Mouse (Mus musculus) liver, adult 2 months (tissue): ENCODE data around the gene Kalrn. TPM values are rescaled to one million over a fixed set of nuclear protein-coding genes. Genes with fewer than 3 reads are reported as not detected.

Source experiments
- DNase-seq: peaks from one replicate; pipeline ENCODE4 v3.0.0-alpha.2; 2011; ENCODE audit warnings: low read depth, low spot score; ENCODE audit errors: extremely low read depth
- H3K27ac ChIP-seq: fragments of 200-500 bp; replicated peaks from 2 replicates; pipeline ENCODE4 v1.5.1; 2012; ENCODE audit warnings: low read depth, mild to moderate bottlenecking, control low read depth, inconsistent platforms, low read length; ENCODE audit not compliant: insufficient read depth
- H3K27me3 ChIP-seq: fragments of 200-500 bp; 2 replicates; pipeline ENCODE4 v1.6.1; 2012; ENCODE audit warnings: mild to moderate bottlenecking, moderate library complexity, low read length, inconsistent platforms; ENCODE audit not compliant: control insufficient read depth, insufficient read depth
- H3K36me3 ChIP-seq: fragments of 200-500 bp; 2 replicates; pipeline ENCODE4 v1.6.1; 2012; ENCODE audit warnings: low read length, inconsistent platforms; ENCODE audit not compliant: control insufficient read depth, insufficient read depth
- H3K4me1 ChIP-seq: fragments of 200-500 bp; 2 replicates; pipeline ENCODE4 v1.6.1; 2011; ENCODE audit warnings: low read length; ENCODE audit not compliant: control insufficient read depth, insufficient read depth
- H3K4me3 ChIP-seq: fragments of 200-500 bp; 2 replicates; pipeline ENCODE4 v1.5.1; 2011; ENCODE audit warnings: low read depth, mild to moderate bottlenecking, control low read depth, low read length, moderate library complexity; ENCODE audit not compliant: insufficient read depth
- H3K79me2 ChIP-seq: fragments of 200-500 bp; 2 replicates; pipeline ENCODE4 v1.6.1; 2012; ENCODE audit warnings: inconsistent platforms, mild to moderate bottlenecking, low read length, moderate library complexity; ENCODE audit not compliant: control insufficient read depth, insufficient read depth
- H3K9ac ChIP-seq: fragments of 200-500 bp; 2 replicates; pipeline ENCODE4 v1.6.1; 2012; ENCODE audit warnings: low read depth, mild to moderate bottlenecking, control low read depth, inconsistent platforms, low read length
- CTCF ChIP-seq: fragments of 200-500 bp; IDR thresholded peaks from 2 replicates; pipeline ENCODE4 v1.5.1; 2011; ENCODE audit warnings: low read depth, low read length, control low read depth
- POLR2A ChIP-seq: fragments of 200-500 bp; IDR thresholded peaks from 2 replicates; pipeline ENCODE4 v1.6.1; 2011; ENCODE audit warnings: low read length, control low read depth; ENCODE audit not compliant: insufficient read depth; ENCODE audit errors: extremely low read depth
- WGBS: fragments of 180-500 bp; shearing (Covaris S2); methylation state at CpG from one replicate; pipeline ENCODE4 v1.1.7; 2018; 5-methylcytosine and 5-hydroxymethylcytosine counted together
- polyA plus RNA-seq: library from polyadenylated mRNA; depleted of rRNA; stranded (reverse); fragments of >200 nt; gene quantifications from 2 replicates; pipeline ENCODE4 v1.2.3, GENCODE M21; 2012
- total RNA-seq: library from RNA; depleted of rRNA; stranded (reverse); fragments of >200 nt; gene quantifications from 2 replicates; pipeline ENCODE4 v1.2.3, GENCODE M21; 2014

The Kalrn gene
- total and polyA plus RNA-seq, 2 experiments, result 14.0 to 34.8 TPM

DNA sequence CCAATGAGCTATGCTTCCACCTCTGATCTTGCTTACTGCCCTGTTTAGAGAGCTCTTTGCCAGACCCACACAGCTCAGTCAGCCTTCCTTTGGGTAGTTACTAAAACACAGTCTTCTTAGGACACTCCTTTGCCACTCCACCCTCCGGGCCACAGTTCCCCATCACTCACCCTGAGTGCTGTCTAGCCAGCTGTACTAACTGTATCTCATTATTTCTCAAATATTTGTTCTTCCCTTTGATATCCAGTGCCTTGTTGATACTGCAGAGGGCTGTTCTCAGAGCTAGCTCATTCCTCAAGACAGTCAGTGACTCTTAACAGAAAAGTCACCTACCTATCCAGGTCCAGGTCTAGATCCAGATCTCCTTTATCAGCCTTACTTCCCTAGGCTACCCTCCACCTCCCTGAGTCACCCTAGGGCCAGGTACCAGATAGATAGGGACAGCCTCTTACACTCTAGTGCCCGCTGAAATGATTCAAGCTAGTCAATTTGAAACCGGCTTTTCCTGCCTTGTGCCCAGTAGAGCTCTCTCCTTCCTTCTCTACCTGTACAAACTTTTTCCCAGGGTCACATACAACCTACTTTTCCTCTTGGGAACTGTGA, 502.0 kb downstream of the Kalrn start:
- TF ChIP-seq CTCF, result no peak
- TF ChIP-seq POLR2A, result no peak
- WGBS, result 66% methylated on average over 3 of the region's 3 CpGs
- DNase-seq, result no peak
- Histone ChIP-seq H3K9ac (no peak overlapping the region), H3K36me3 (no peaks in the 10 kb centered on the region), H3K4me1 (peaks cover 30% of the 10 kb centered on the region), H3K79me2 (peaks cover 5% of the 10 kb centered on the region), H3K4me3 (no peak overlapping the region), H3K27ac (peak overlapping the region; percentile 7; the same call in 1 of the 2 replicates), H3K27me3 (no peaks in the 10 kb centered on the region)

DNA sequence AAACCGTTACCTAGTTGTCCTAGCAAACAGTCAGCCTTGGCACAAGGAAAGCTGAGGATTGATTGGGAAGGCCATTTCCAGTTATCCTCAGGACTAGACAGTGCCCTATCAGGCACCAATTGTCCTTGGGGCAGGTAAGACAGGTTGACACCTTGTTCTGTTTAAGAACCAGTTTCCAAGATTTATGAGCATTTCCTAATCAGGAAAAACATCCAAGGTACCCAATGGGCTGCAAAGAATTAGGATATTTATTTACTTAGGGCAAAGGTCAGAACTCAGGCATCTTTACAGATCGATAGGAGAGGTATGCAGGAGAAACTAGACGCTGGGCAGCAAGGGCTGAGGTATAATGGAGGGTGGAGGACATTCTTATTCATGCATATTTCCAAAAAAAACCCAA, 503.9 kb downstream of the Kalrn start:
- Histone ChIP-seq H3K9ac (no peak overlapping the region), H3K27ac (peak overlapping the region; percentile 82), H3K79me2 (peaks cover 5% of the 10 kb centered on the region; the same call in 1 of the 2 replicates), H3K36me3 (no peaks in the 10 kb centered on the region), H3K27me3 (no peaks in the 10 kb centered on the region), H3K4me1 (peaks cover 30% of the 10 kb centered on the region), H3K4me3 (no peak overlapping the region)
- no peak for TF ChIP-seq CTCF
- no peak for TF ChIP-seq POLR2A
- 19% methylated on average over 3 of the region's 3 CpGs for WGBS
- peak; percentile 95 for DNase-seq

DNA sequence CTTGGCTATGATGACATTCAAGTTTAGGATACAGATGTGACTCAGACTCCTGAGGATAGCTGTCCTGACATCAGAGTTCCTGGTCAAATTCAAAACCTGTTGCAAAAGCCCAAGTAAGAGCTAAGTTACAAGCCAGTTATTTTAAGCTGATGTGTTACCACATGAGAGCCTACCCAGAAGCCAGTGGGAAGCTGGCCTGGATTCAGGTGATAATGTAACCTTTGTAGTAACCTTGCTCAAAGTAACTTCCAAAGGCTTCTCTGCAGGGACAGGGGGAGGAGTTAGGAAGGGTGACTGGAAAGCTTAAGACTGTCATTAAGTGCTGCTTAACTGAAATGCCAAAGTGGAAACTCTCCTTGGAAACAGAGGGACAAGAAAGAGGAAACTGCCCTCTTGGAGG, 506.4 kb downstream of the Kalrn start:
- Histone ChIP-seq H3K36me3 (no peaks in the 10 kb centered on the region), H3K27me3 (no peaks in the 10 kb centered on the region), H3K27ac (peak overlapping the region; percentile 77), H3K79me2 (peaks cover 5% of the 10 kb centered on the region; the same call in 1 of the 2 replicates), H3K9ac (no peak overlapping the region), H3K4me1 (peaks cover 31% of the 10 kb centered on the region), H3K4me3 (no peak overlapping the region)
- no peak for TF ChIP-seq POLR2A
- no peak for TF ChIP-seq CTCF
- DNase-seq, result peak; percentile 94

DNA sequence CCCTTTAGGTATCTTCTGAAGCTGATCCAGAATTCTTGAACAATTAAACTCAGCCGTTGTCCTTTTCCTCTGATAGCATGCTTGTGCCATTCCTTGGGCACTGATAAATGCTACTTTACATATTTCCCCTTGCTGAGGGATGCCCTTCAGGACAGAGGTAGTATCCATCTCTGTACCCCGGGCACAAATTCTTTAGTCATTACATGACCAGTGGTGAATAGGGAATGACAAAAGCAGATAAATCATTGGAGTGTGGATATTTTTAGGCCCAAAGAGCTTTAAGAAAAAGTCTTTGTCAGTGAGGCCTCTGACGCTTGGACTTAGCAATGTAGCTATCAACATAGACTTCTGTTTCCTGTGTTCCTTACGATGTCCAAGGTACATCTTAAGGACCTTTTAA, 507.0 kb downstream of the Kalrn start:
- Histone ChIP-seq H3K9ac (no peak overlapping the region), H3K36me3 (no peaks in the 10 kb centered on the region), H3K4me1 (peaks cover 32% of the 10 kb centered on the region), H3K4me3 (no peak overlapping the region), H3K27ac (peak overlapping the region; percentile 32), H3K27me3 (no peaks in the 10 kb centered on the region), H3K79me2 (peaks cover 5% of the 10 kb centered on the region; the same call in 1 of the 2 replicates)
- DNase-seq, result no peak
- WGBS, result 87% methylated on average over 4 of the region's 4 CpGs
- TF ChIP-seq POLR2A (no peak), CTCF (no peak)

DNA sequence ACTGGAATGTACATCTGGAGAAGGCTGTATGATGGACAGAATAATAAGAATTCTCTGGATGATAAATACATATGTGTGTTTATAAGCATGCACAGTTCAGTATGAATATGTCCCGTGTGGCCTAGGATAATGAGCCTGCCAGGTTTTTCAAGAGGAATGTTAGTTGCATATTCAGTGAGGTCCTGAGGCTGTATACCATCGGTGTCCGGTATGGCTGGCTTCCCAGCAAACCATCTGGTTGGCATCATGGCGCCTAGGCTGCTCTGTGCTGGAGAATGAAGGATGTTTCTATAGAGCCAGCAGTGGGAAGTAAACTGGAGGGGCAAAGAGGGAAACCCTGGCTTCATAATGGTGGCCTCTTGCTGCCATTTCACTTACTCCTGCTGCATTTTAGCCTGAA, 510.0 kb downstream of the Kalrn start:
- Histone ChIP-seq H3K4me1 (peaks cover 30% of the 10 kb centered on the region), H3K27ac (no peak overlapping the region), H3K9ac (no peak overlapping the region), H3K36me3 (no peaks in the 10 kb centered on the region), H3K4me3 (no peak overlapping the region), H3K79me2 (peaks cover 17% of the 10 kb centered on the region), H3K27me3 (no peaks in the 10 kb centered on the region)
- 97% methylated on average over 4 of the region's 4 CpGs for WGBS
- DNase-seq, result no peak
- TF ChIP-seq POLR2A, result no peak
- TF ChIP-seq CTCF, result no peak

DNA sequence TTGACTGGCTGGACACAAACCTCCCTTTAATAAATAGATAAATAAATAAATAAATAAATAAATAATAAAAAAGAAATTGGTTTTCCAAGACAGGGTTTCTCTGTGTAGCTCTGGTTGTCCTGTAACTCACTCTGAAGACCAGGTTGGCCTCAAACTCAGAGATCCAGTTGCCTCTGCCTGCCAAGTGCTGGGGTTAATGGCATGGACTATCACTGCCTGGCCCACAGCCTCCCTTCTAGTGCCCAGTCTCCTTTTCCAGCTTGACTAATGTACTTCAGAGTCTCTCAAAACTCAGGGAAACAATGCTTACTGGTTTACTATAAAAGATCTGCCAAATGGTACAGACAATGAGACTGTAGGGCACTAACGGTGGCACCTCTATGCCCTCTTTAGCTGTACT, 511.7 kb downstream of the Kalrn start:
- Histone ChIP-seq H3K4me1 (peaks cover 24% of the 10 kb centered on the region), H3K9ac (no peak overlapping the region), H3K79me2 (peaks cover 23% of the 10 kb centered on the region), H3K4me3 (no peak overlapping the region), H3K27ac (peak overlapping the region; percentile 72), H3K36me3 (no peaks in the 10 kb centered on the region), H3K27me3 (no peaks in the 10 kb centered on the region)
- 26% methylated on average over 1 of the region's 1 CpGs for WGBS
- no peak for TF ChIP-seq CTCF
- no peak for TF ChIP-seq POLR2A
- peak; percentile 93 for DNase-seq
